10 mouse cellular contexts compared by ENCODE assay signal in genomic region chr2:165641909-165642505, GRCm38 (mm10). TPM values are rescaled to one million over a fixed set of nuclear protein-coding genes. Genes with fewer than 3 reads are reported as not detected.
DNase-seq lines count a peak whose midpoint lies in the region; ATAC-seq and TF ChIP-seq lines count a peak whose summit lies in the region.
"Had no signal": no experiment of that assay in that cellular context is flagged by ENCODE, and none has a peak within 500 bp of the region (broad histone marks: within the 10 kb centered on the region; RNA-seq: fewer than 3 reads in every experiment).

No protein-coding gene starts in this region.

- H3K9me3 ChIP-seq in ES-E14 (ENCODE audit: control insufficient read depth, insufficient read depth, low read depth, low read length): no peaks in the 10 kb centered on the region
- no peaks in the 10 kb centered on the region for H3K9me3 ChIP-seq in forebrain, embryonic 15.5 days
- H3K9me3 ChIP-seq in liver, embryonic 16.5 days (replicated peaks; ENCODE audit: control insufficient read depth, low read length): no peaks in the 10 kb centered on the region

- H3K9ac ChIP-seq in ES-E14 (ENCODE audit: insufficient read depth, low read depth, low read length, poor library complexity, severe bottlenecking): no peak overlapping the region
- H3K9ac ChIP-seq in forebrain, embryonic 15.5 days (replicated peaks): no peak overlapping the region
- no peak overlapping the region for H3K9ac ChIP-seq in liver, embryonic 16.5 days (ENCODE audit: low read depth, low read length)
- H3K9ac ChIP-seq: lung, embryonic 14.5 days had no signal

- no peak overlapping the region for H3K27ac ChIP-seq in ES-E14 (ENCODE audit: insufficient read depth, low read depth, low read length, poor library complexity, severe bottlenecking)
- H3K27ac ChIP-seq in forebrain, embryonic 15.5 days (replicated peaks): no peak overlapping the region
- no peak overlapping the region for H3K27ac ChIP-seq in liver, embryonic 16.5 days (ENCODE audit: low read length)
- no peak overlapping the region for H3K27ac ChIP-seq in thymus, adult 2 months (ENCODE audit: control insufficient read depth, insufficient read depth, low read length)

- TF ChIP-seq CTCF in thymus, adult 2 months (IDR thresholded peaks at IDR 0.05; ENCODE audit: borderline replicate concordance, control insufficient read depth, extremely low read depth, insufficient read depth, low read length, poor library complexity): no peak

- H3K36me3 ChIP-seq in ES-E14 (ENCODE audit: control insufficient read depth, insufficient read depth, low read length, poor library complexity, severe bottlenecking): no peaks in the 10 kb centered on the region
- no peaks in the 10 kb centered on the region for H3K36me3 ChIP-seq in forebrain, embryonic 15.5 days
- H3K36me3 ChIP-seq in liver, embryonic 16.5 days (ENCODE audit: control insufficient read depth, insufficient read depth): no peaks in the 10 kb centered on the region
- no peaks in the 10 kb centered on the region for H3K36me3 ChIP-seq in thymus, adult 2 months (ENCODE audit: control insufficient read depth, insufficient read depth, low read length)

- H3K27me3 ChIP-seq in forebrain, embryonic 15.5 days: no peaks in the 10 kb centered on the region
- H3K27me3 ChIP-seq in liver, embryonic 16.5 days (ENCODE audit: control insufficient read depth, insufficient read depth, low read depth, low read length): no peaks in the 10 kb centered on the region
- no peaks in the 10 kb centered on the region for H3K27me3 ChIP-seq in thymus, adult 2 months (ENCODE audit: control insufficient read depth, insufficient read depth, low read length)

- peaks cover 3 to 20% of the 10 kb centered on the region in 2 experiments; a peak in 2 of 4 replicates for H3K4me1 ChIP-seq in ES-E14 (ENCODE audit: control insufficient read depth in 2 of 2, insufficient read depth in 2 of 2, low read length in 2 of 2, poor library complexity in 1 of 2)
- H3K4me1 ChIP-seq in forebrain, embryonic 15.5 days: peaks cover 9% of the 10 kb centered on the region
- H3K4me1 ChIP-seq in liver, embryonic 16.5 days (ENCODE audit: control insufficient read depth, low read depth, low read length): peaks cover 7% of the 10 kb centered on the region
- H3K4me1 ChIP-seq in thymus, adult 2 months (replicated peaks; ENCODE audit: control insufficient read depth, insufficient read depth, low read length): peaks cover 26% of the 10 kb centered on the region

- peak overlapping the region; percentile 19 to 42; a peak in 1 of 4 replicates for H3K4me3 ChIP-seq in ES-E14 (ENCODE audit: insufficient read depth in 1 of 2, low read depth in 1 of 2, low read length in 2 of 2, poor library complexity in 1 of 2, severe bottlenecking in 1 of 2)
- H3K4me3 ChIP-seq in forebrain, embryonic 15.5 days: no peak overlapping the region
- no peak overlapping the region for H3K4me3 ChIP-seq in liver, embryonic 16.5 days (ENCODE audit: low read depth, low read length)
- no peak overlapping the region for H3K4me3 ChIP-seq in thymus, adult 2 months (ENCODE audit: control insufficient read depth, insufficient read depth, low read length)

- H3K4me2 ChIP-seq in forebrain, embryonic 15.5 days (replicated peaks): no peak overlapping the region
- no peak overlapping the region for H3K4me2 ChIP-seq in liver, embryonic 16.5 days (ENCODE audit: low read depth, low read length)
- H3K4me2 ChIP-seq: lung, embryonic 14.5 days had no signal

- DNase-seq in cerebellum, adult 11 months: peak; percentile 38
- no peak for DNase-seq in ES-E14 (ENCODE audit: low read depth, low spot score)
- DNase-seq in gastrocnemius, postnatal 25 days: no peak
- DNase-seq in thymus, adult 2 months: no peak
- no peak for DNase-seq in natural killer cell, adult 2 months (ENCODE audit: low spot score in 2 of 2)
- DNase-seq: lung, embryonic 14.5 days had no signal

- TF ChIP-seq POLR2A in thymus, adult 2 months (IDR thresholded peaks at IDR 0.05; ENCODE audit: control insufficient read depth, extremely low read depth, insufficient read depth, low read length, poor library complexity): no peak

- in situ Hi-C loops in ES-E14 (cut with MboI; ENCODE audit: low sequenced_read_pairs in 2 of 2, unreplicated experiment in 2 of 2): no loop called here

- 61% methylated on average over 14 of the region's 14 CpGs for WGBS in forebrain, embryonic 15.5 days
- WGBS in liver, embryonic 16.5 days (ENCODE audit: insufficient replicate concordance): 52% methylated on average over 14 of the region's 14 CpGs
- 87% methylated on average over 14 of the region's 14 CpGs for WGBS in thymus, adult 2 months

- no peak for ATAC-seq in cerebellum, adult (ENCODE audit: insufficient number of reproducible peaks, low FRiP score, low TSS enrichment)
- peak; percentile 46; the same call in 1 of the 2 replicates for ATAC-seq in forebrain, embryonic 15.5 days (replicated peaks)
- ATAC-seq in liver, embryonic 16.5 days (ENCODE audit: low read depth): peak; percentile 69
- ATAC-seq: activated CD4-positive, CD25-positive, alpha-beta regulatory T cell, adult 4 months had no signal

TF ChIP-seq in ES-E14, 5 proteins besides CTCF, POLR2A, EP300 and RAD21:
- TF ChIP-seq CHD2 (IDR thresholded peaks at IDR 0.05; ENCODE audit: low read depth, low read length): no peak
- no peak for TF ChIP-seq ZC3H11A (IDR thresholded peaks at IDR 0.05; ENCODE audit: borderline replicate concordance, low read depth, low read length)
- TF ChIP-seq MAFK (IDR thresholded peaks at IDR 0.05; ENCODE audit: insufficient read depth, low read depth, low read length): no peak
- no peak for TF ChIP-seq ZNF384 (IDR thresholded peaks at IDR 0.05; ENCODE audit: low read depth, low read length)
- no peak for TF ChIP-seq HCFC1 (IDR thresholded peaks at IDR 0.05; ENCODE audit: borderline replicate concordance, insufficient read depth, low read length)

RNA-seq across cellular contexts. Expression of gene Eya2, which starts 47.2 kb away (rescaled TPM):
- total RNA-seq in ES-E14 (2012; rRNA removed): 0.21 and 0.40 TPM in 2 replicates
- 2.8 TPM in 2 replicates for polyA plus RNA-seq in forebrain, embryonic 15.5 days (2015; fragmentation: Nextera tagmentation; extraction: Ambion mirVana)
- polyA plus RNA-seq in liver, embryonic 16.5 days (2015; fragmentation: Nextera tagmentation; extraction: Ambion mirVana): 0.07 and 0.22 TPM in 2 replicates
- total RNA-seq in gastrocnemius, postnatal 25 days (2021): 1 to 10 TPM; 1.3 to 3.8 TPM
- 66.6 and 85.9 TPM in 2 replicates for polyA plus RNA-seq in thymus, adult 2 months (2012; rRNA removed)

Comparison
In these comparisons a context has a peak if more than half of its experiments do, and no peak if none do; other contexts are left out.
1. H3K4me3 ChIP-seq: peak in ES-E14 (2 of 2); none in forebrain, embryonic 15.5 days (single experiment), liver, embryonic 16.5 days (single experiment) and thymus, adult 2 months (single experiment).
2. RNA of gene Eya2, which starts 47.2 kb away (polyA plus RNA-seq): 66.6 to 85.9 TPM in thymus, adult 2 months; 2.8 TPM in forebrain, embryonic 15.5 days and 0.07 to 0.22 TPM in liver, embryonic 16.5 days; every median in the first group is over 10 times any median in the second.